Mouse (Mus musculus) heart, embryonic 15.5 days (tissue): ENCODE measurements around the gene Dbp. TPM values are rescaled to one million over a fixed set of nuclear protein-coding genes. Genes with fewer than 3 reads are reported as not detected.

ENCODE experiments used
- ATAC-seq: fragments of 200-750 bp; cut with Nextera tagmentation; replicated peaks from 2 replicates; pipeline ENCODE4 v1.8.0; 2017; ENCODE audit warnings: low read depth, moderate TSS enrichment; ENCODE audit not compliant: insufficient number of reproducible peaks, insufficient read depth, low FRiP score
- H3K27ac ChIP-seq: fragments of 300-500 bp; sonication (generic); 2 replicates; pipeline ENCODE4 v1.5.1; 2015; ENCODE audit warnings: mild to moderate bottlenecking, inconsistent platforms
- H3K27me3 ChIP-seq: fragments of 300-500 bp; sonication (generic); 2 replicates; pipeline ENCODE4 v1.6.1; 2015; ENCODE audit warnings: inconsistent platforms
- H3K36me3 ChIP-seq: fragments of 300-500 bp; sonication (generic); 2 replicates; pipeline ENCODE4 v1.6.1; 2015; ENCODE audit warnings: mild to moderate bottlenecking, inconsistent platforms
- H3K4me1 ChIP-seq: fragments of 300-500 bp; sonication (generic); replicated peaks from 2 replicates; pipeline ENCODE4 v1.6.1; 2015; ENCODE audit warnings: inconsistent platforms
- H3K4me2 ChIP-seq: fragments of 300-500 bp; sonication (generic); 2 replicates; pipeline ENCODE4 v1.6.1; 2015; ENCODE audit warnings: inconsistent platforms, mild to moderate bottlenecking, moderate library complexity
- H3K4me3 ChIP-seq: fragments of 300-500 bp; sonication (generic); 2 replicates; pipeline ENCODE4 v1.5.1; 2015; ENCODE audit warnings: mild to moderate bottlenecking, inconsistent platforms
- H3K9ac ChIP-seq: fragments of 300-500 bp; sonication (generic); 2 replicates; pipeline ENCODE4 v1.6.1; 2015; ENCODE audit warnings: mild to moderate bottlenecking, inconsistent platforms
- H3K9me3 ChIP-seq: fragments of 300-500 bp; sonication (generic); replicated peaks from 2 replicates; pipeline ENCODE4 v1.6.1; 2016; ENCODE audit warnings: inconsistent platforms
- WGBS: fragments of 180-500 bp; shearing (Covaris S2); methylation state at CpG from one replicate; pipeline ENCODE4 v1.1.7; 2015; ENCODE audit warnings: mixed read lengths; 5-methylcytosine and 5-hydroxymethylcytosine counted together
- polyA plus RNA-seq: library from polyadenylated mRNA; unstranded; fragments of >200 nt; fragmentation: Nextera tagmentation; extraction: Ambion mirVana; gene quantifications from 2 replicates; pipeline ENCODE4 v1.2.1, GENCODE M21; 2015

Dbp gene
- polyA plus RNA-seq, 1 experiment from 2014 or later = 3.0 TPM

DNA sequence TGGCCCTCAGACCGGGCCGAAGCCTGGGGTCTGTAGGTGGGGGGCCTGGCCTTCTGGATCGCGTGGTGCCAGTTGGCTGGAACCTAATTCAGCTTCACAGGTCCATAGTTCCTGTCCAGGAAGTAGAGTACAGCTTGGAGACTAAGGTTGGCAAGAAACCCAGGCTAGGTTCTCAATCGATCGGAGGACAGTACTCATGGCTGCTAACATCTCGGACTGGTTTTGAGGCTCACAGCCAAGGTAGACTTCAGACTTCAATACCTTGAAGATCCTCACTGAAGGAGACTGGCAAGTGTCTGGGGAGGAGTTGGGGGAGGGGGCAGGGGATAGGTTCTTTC, 16.3 kb downstream of the Dbp start:
- Histone ChIP-seq H3K4me1 (peaks cover 24% of the 10 kb centered on the region), H3K9me3 (no peaks in the 10 kb centered on the region), H3K36me3 (peaks cover 29% of the 10 kb centered on the region), H3K4me3 (no peak overlapping the region), H3K4me2 (no peak overlapping the region), H3K27ac (no peak overlapping the region), H3K9ac (no peak overlapping the region), H3K27me3 (no peaks in the 10 kb centered on the region)
- ATAC-seq = no peak
- WGBS = 80% methylated on average over 7 of the region's 7 CpGs

DNA sequence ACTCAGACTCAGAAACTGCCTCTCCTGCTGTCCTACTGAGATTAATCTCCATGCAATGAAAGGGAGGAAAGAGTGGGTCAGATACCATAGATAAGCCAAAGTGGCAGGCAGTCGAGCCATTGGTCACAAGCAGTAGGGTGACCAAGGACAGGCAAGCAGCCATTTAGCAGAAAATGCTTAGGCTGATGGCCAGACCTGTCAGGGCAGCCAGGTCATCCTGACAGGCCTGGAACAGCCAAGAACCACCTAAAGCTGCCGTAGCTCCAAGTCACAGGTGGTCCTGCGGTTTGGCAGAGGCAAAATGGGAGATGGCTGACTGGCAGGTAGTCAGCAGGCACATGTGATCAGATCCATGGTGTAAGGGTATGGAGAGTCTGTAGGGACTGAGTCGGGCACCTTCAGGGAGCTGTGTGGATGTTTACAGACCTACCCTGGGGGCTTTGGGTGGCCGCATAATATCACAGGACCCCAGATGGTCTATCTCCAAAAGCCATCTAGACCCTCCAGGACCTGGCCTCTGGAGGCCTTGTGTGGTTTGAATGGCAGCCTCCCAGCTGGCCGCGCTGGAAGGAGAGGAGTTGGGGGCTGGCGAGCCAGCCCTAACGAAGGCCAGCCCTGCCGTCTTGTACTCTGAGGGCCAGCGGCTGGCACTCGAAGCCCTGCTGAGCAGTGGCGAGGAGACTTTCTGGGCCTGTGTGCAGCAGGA, 16.9 kb downstream of the Dbp start:
- H3K27ac ChIP-seq = no peak overlapping the region
- no peak for ATAC-seq
- no peak overlapping the region for H3K4me2 ChIP-seq
- peaks cover 33% of the 10 kb centered on the region for H3K36me3 ChIP-seq
- no peak overlapping the region for H3K4me3 ChIP-seq
- WGBS = 68% methylated on average over 13 of the region's 13 CpGs
- no peaks in the 10 kb centered on the region for H3K27me3 ChIP-seq
- peaks cover 18% of the 10 kb centered on the region for H3K4me1 ChIP-seq
- H3K9ac ChIP-seq = no peak overlapping the region
- no peaks in the 10 kb centered on the region for H3K9me3 ChIP-seq

DNA sequence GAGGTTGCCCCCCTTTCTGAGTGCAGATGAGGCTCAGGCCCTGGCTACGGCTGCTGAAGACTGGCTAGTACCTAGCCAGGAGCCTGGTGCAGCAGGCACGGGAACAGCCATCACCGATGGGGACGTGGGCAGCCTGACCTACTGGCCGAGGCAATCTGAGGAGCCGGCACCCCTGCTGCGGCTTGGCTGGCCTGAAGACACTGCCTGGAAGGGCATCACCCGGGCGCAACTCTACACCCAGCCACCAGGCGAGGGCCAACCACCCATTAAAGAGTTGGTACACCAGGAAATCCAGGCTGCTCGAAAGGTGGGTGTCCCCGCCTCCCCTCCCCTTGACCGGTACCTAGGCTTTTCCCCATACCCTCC, 17.4 kb downstream of the Dbp start:
- H3K4me2 ChIP-seq = no peak overlapping the region
- H3K27ac ChIP-seq = no peak overlapping the region
- no peak overlapping the region for H3K9ac ChIP-seq
- no peak for ATAC-seq
- H3K9me3 ChIP-seq = no peaks in the 10 kb centered on the region
- H3K4me1 ChIP-seq = peaks cover 14% of the 10 kb centered on the region
- WGBS = 75% methylated on average over 13 of the region's 13 CpGs
- no peaks in the 10 kb centered on the region for H3K27me3 ChIP-seq
- H3K4me3 ChIP-seq = no peak overlapping the region
- H3K36me3 ChIP-seq = peaks cover 33% of the 10 kb centered on the region

DNA sequence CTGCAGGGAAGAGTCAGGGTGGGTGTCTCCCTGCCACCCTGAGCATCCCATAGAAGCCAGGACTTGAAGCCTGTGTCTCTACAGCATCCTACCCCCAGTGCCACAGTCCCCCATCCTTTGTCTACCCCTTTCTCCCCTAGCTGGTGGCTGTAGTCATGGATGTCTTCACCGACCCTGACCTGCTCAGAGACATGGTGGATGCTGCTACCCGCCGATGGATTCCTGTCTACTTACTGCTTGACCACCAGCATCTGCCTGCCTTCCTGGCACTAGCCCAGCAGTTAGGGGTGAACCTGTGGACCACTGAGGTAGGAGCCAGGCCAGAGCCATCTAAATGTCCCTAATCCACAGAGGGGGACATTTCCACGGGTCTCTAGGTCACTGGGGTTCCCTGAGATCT, 18.4 kb downstream of the Dbp start:
- H3K9me3 ChIP-seq = no peaks in the 10 kb centered on the region
- no peak for ATAC-seq
- H3K4me3 ChIP-seq = no peak overlapping the region
- 82% methylated on average over 4 of the region's 4 CpGs for WGBS
- H3K27me3 ChIP-seq = no peaks in the 10 kb centered on the region
- H3K4me2 ChIP-seq = no peak overlapping the region
- no peak overlapping the region for H3K27ac ChIP-seq
- peaks cover 33% of the 10 kb centered on the region for H3K36me3 ChIP-seq
- no peak overlapping the region for H3K9ac ChIP-seq
- peaks cover 14% of the 10 kb centered on the region for H3K4me1 ChIP-seq

DNA sequence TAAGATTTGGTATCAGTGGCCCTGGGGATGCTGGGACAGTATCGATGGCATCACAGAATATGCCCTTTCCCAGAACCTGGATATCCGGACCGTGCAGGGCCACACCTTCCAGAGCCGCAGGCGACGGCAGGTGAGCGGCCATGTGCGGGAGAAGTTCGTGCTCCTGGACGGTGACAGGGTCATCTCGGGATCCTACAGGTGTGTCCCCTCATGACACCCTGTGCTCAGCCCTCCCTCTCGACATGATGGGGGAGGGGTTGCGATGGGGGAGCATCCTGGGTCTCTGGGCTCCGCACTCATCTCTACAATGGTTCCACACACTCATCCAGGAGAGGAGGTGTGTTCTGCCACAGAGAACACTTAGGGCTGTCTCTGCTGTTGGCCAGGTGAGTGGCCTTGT, 18.9 kb downstream of the Dbp start:
- ATAC-seq = no peak
- no peaks in the 10 kb centered on the region for H3K9me3 ChIP-seq
- peaks cover 33% of the 10 kb centered on the region for H3K36me3 ChIP-seq
- WGBS = 90% methylated on average over 14 of the region's 14 CpGs
- H3K4me2 ChIP-seq = no peak overlapping the region
- H3K27me3 ChIP-seq = no peaks in the 10 kb centered on the region
- H3K4me3 ChIP-seq = no peak overlapping the region
- no peak overlapping the region for H3K27ac ChIP-seq
- H3K4me1 ChIP-seq = peaks cover 12% of the 10 kb centered on the region
- no peak overlapping the region for H3K9ac ChIP-seq

DNA sequence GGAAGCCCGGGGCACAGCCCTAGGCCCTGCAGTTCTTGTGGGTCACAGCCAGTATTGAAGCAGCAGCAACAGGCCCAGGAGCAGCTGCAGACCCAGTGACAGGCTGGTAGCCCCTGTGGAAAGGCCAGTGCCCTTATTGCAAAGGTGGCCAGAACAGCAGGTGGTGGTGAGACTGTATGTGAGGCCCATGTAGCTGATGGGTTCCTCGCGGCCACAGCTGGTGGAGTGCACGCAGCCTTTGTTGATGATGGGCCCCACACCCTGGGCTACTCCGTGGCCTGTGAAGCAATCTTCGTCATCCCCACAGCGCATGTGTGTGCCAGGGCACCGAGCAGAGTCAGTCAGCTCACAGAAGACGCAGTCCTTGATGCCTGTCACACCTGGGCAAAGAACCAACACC, 20.3 kb downstream of the Dbp start:
- 84% methylated on average over 9 of the region's 9 CpGs for WGBS
- H3K4me1 ChIP-seq = no peaks in the 10 kb centered on the region
- H3K4me3 ChIP-seq = no peak overlapping the region
- no peak overlapping the region for H3K27ac ChIP-seq
- no peaks in the 10 kb centered on the region for H3K9me3 ChIP-seq
- no peak for ATAC-seq
- no peaks in the 10 kb centered on the region for H3K27me3 ChIP-seq
- no peak overlapping the region for H3K4me2 ChIP-seq
- H3K9ac ChIP-seq = no peak overlapping the region
- peaks cover 27% of the 10 kb centered on the region for H3K36me3 ChIP-seq

DNA sequence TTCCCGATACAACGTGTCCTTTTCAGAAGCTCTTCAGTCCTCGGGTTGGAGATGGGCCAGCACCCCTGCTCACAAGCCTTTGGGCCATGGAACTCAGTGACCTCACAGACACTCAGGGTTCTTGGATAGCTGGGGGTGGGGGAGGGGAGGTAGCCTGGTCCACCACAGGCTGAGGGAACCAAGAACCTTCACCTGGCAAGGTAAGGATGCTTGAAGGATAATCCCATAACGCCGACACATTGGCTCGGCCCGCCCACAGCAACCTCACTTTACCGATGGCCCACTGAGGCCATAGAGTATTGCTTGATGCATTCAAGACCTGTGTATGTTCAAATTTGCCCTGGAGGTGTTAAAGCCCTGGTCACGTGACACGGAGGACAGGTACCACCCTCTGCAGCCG, 20.8 kb downstream of the Dbp start, which contains the start of gene Spaca4:
TSS of gene Spaca4 (minus strand) at position 101 of the 400 bp plus-strand sequence.
- Histone ChIP-seq H3K27ac (no peak within 1 kb of the TSS), H3K4me2 (no peak within 1 kb of the TSS), H3K27me3 (no peaks in the 10 kb centered on the region), H3K9me3 (no peaks in the 10 kb centered on the region), H3K4me3 (no peak within 1 kb of the TSS), H3K4me1 (0 out of 2 replicates have a peak, but pooled peaks cover 1% of the 10 kb centered on the region), H3K9ac (no peak within 1 kb of the TSS), H3K36me3 (peaks cover 21% of the 10 kb centered on the region)
- ATAC-seq = no peak
- WGBS = 94% methylated on average over 11 of the region's 11 CpGs

DNA sequence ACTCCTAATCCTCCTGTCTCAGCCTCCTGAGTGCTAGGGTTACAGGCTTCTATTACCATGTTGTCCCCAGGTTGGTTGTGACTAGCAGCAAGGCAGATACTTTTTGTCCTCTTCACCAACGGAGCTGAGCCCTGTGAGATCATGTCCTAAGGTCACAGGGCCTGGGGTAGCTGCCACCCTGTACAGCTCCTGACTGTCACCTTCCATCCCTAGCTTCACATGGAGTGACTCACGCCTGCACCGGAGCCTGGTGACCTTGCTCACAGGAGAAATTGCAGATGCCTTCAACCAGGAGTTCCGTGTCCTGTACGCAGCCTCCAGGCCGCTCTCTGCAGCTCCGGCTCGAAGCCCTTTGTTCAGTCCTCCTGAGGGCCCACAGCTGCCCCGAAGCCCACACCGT, 21.5 kb downstream of the Dbp start:
- no peak overlapping the region for H3K27ac ChIP-seq
- peaks cover 15% of the 10 kb centered on the region; the same call in 1 of the 2 replicates for H3K36me3 ChIP-seq
- 86% methylated on average over 10 of the region's 10 CpGs for WGBS

DNA sequence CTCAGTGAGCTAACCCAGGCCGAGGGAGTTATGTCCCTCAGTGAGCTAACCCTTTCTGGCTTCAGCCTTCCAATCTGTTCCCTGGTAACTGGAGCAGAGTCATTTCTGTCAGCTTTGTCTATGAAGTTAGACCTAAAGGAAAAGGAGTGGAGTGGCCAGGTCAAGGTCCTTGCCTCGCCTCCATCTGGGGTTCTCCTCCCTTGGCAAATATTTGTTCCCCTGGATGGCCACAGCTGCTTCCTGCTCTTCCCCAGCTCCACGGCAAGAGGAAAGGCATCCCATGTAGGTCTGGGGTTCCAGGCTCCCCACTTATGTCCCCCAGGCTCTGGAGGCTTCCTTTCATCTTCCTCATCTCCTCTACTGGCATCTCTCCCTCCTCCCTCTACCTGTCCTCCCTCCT, 22.7 kb downstream of the Dbp start:
- Histone ChIP-seq H3K27ac (no peak overlapping the region), H3K9me3 (no peaks in the 10 kb centered on the region), H3K4me1 (0 out of 2 replicates have a peak, but pooled peaks cover 7% of the 10 kb centered on the region), H3K4me2 (no peak overlapping the region), H3K4me3 (no peak overlapping the region), H3K36me3 (peaks cover 15% of the 10 kb centered on the region; the same call in 1 of the 2 replicates), H3K27me3 (no peaks in the 10 kb centered on the region), H3K9ac (no peak overlapping the region)
- no peak for ATAC-seq
- WGBS = 79% methylated on average over 3 of the region's 3 CpGs

More for the DNA sequence above, 21.5 kb downstream of the Dbp start:
- H3K9ac ChIP-seq = no peak overlapping the region
- 0 out of 2 replicates have a peak, but pooled peaks cover 7% of the 10 kb centered on the region for H3K4me1 ChIP-seq
- no peak overlapping the region for H3K4me2 ChIP-seq
- H3K9me3 ChIP-seq = no peaks in the 10 kb centered on the region
- no peak for ATAC-seq
- H3K4me3 ChIP-seq = no peak overlapping the region
- no peaks in the 10 kb centered on the region for H3K27me3 ChIP-seq

DNA sequence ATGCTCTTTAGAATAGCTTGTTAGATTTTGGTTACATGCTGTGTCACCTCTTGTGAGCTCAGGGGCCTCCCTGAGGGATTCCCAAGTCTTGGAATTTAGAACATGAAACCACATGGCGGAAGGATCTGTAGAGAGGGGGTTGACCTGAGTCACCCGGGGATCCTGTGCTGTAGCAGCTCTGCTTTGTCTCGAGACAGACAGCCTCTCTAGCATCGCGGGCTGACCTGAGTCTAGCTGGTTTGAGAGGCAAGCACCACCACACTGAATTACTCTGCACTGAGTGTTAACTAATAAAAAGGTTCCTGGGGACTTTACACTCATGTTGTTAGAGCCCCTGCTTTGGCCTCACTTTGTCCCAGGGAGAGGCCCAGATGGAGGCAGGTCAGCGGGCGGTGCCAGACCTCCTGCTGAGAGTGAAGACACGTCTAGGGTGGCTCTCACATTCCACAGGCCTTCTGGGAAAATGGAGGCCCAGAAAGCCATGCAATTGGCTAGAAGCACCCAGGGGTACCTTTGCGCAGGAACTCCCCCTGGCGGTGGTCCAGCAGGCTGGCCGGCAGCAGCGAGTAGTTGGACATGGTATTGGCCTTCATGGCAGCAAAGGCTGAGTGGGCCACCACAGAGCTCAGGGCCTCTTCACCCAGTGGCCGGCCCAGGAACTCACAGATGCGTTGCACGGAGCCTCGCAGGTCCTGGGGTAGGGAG, 26.0 kb downstream of the Dbp start:
- no peak overlapping the region for H3K27ac ChIP-seq
- no peaks in the 10 kb centered on the region for H3K27me3 ChIP-seq
- H3K9me3 ChIP-seq = no peaks in the 10 kb centered on the region
- WGBS = 19% methylated on average over 16 of the region's 16 CpGs
- H3K4me1 ChIP-seq = 0 out of 2 replicates have a peak, but pooled peaks cover 7% of the 10 kb centered on the region
- H3K36me3 ChIP-seq = 0 out of 2 replicates have a peak, but pooled peaks cover 3% of the 10 kb centered on the region
- no peak for ATAC-seq
- no peak overlapping the region for H3K9ac ChIP-seq
- no peak overlapping the region for H3K4me2 ChIP-seq
- no peak overlapping the region for H3K4me3 ChIP-seq

DNA sequence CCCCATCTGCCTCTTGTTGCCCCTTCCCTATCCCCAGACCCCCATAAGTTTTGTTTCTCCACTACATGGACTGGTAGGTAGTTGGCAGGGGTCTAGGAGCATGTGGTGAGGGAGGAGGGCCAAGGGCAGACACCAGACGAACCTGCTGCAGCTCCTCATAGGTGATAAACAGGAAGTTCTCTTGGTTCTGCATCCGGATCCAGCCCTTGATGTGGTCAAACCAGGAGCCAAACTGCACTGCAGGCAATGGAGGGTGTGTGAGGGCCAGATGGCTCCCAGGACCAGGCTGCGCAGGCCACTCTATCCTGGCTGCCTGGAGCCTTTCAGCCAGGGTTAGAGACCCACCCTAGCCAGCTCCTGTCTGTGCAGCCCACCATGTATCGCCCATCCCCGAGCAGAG, 28.6 kb downstream of the Dbp start:
- no peak for ATAC-seq
- Histone ChIP-seq H3K4me2 (no peak overlapping the region), H3K4me3 (no peak overlapping the region), H3K36me3 (no peaks in the 10 kb centered on the region), H3K4me1 (0 out of 2 replicates have a peak, but pooled peaks cover 7% of the 10 kb centered on the region), H3K27me3 (no peaks in the 10 kb centered on the region), H3K27ac (no peak overlapping the region), H3K9me3 (no peaks in the 10 kb centered on the region), H3K9ac (no peak overlapping the region)
- 75% methylated on average over 5 of the region's 5 CpGs for WGBS
